Mouse (Mus musculus): ENCODE results near the gene Bcl2l13. TPM values are rescaled to one million over a fixed set of nuclear protein-coding genes. Genes with fewer than 3 reads are reported as not detected.

Bcl2l13 gene
- polyA plus RNA-seq, 1 experiment from 2014 or later = 14.0 TPM

- peak within 1 kb of the TSS; percentile 76 for H3K9ac ChIP-seq (replicated peaks; ENCODE audit: low read depth)
These were observed 13.6 kb upstream of the Bcl2l13 start, which contains the start of gene Atp6v1e1 for GRCm38 (mm10) chr6:120822307-120822928. Gene Atp6v1e1 (minus strand): TSS chr6:120822793.

GRCm38 (mm10) chr6:120822937-120823614, 12.9 kb upstream of the Bcl2l13 start:
- ATAC-seq (no peak), DNase-seq (ENCODE audit: low spot score) (peak; percentile 36)
- 60% methylated on average over 10 of the region's 10 CpGs for WGBS
- no peaks in the 10 kb centered on the region for H3K27me3 ChIP-seq (replicated peaks; ENCODE audit: insufficient read depth, low read length)
- H3K4me1 ChIP-seq (ENCODE audit: insufficient read depth, low read depth, low read length) = no peaks in the 10 kb centered on the region
- peak overlapping the region; percentile 25; the same call in 1 of the 2 replicates for H3K4me2 ChIP-seq (replicated peaks; ENCODE audit: low read depth, low read length)
- H3K36me3 ChIP-seq (ENCODE audit: insufficient read depth, low read length) = peaks cover 1% of the 10 kb centered on the region; the same call in 1 of the 2 replicates
- no peaks in the 10 kb centered on the region for H3K9me3 ChIP-seq (ENCODE audit: low read length)
- TF ChIP-seq EP300 (IDR thresholded peaks at IDR 0.05) (no peak), CTCF (IDR thresholded peaks at IDR 0.05) (0 out of 2 replicates have a peak, but pooled peaks have one; percentile 26)
- peak overlapping the region; percentile 94 for H3K4me3 ChIP-seq (ENCODE audit: low read depth, low read length)
- no peak overlapping the region for H3K9ac ChIP-seq (replicated peaks; ENCODE audit: low read depth)
- H3K27ac ChIP-seq (ENCODE audit: low read length) = peak overlapping the region; percentile 97; the same call in 1 of the 2 replicates

More at GRCm38 (mm10) chr6:120822307-120822928, 13.6 kb upstream of the Bcl2l13 start, which contains the start of gene Atp6v1e1:
- Histone ChIP-seq H3K4me2 (replicated peaks; ENCODE audit: low read depth, low read length) (peak within 1 kb of the TSS; percentile 65), H3K36me3 (ENCODE audit: insufficient read depth, low read length) (peaks cover 8% of the 10 kb centered on the region), H3K4me3 (ENCODE audit: low read depth, low read length) (peak within 1 kb of the TSS; percentile 94), H3K27me3 (replicated peaks; ENCODE audit: insufficient read depth, low read length) (no peaks in the 10 kb centered on the region), H3K4me1 (ENCODE audit: insufficient read depth, low read depth, low read length) (no peaks in the 10 kb centered on the region), H3K27ac (ENCODE audit: low read length) (peak within 1 kb of the TSS; percentile 97), H3K9me3 (ENCODE audit: low read length) (no peaks in the 10 kb centered on the region)
- peak; percentile 35; the same call in 1 of the 2 replicates for TF ChIP-seq EP300 (IDR thresholded peaks at IDR 0.05)
- TF ChIP-seq CTCF (IDR thresholded peaks at IDR 0.05) = no peak
- WGBS = under 1% methylated on average over 39 of the region's 41 CpGs
- DNase-seq (ENCODE audit: low spot score) (peak; percentile 98), ATAC-seq (peak; percentile 98)

DNA sequence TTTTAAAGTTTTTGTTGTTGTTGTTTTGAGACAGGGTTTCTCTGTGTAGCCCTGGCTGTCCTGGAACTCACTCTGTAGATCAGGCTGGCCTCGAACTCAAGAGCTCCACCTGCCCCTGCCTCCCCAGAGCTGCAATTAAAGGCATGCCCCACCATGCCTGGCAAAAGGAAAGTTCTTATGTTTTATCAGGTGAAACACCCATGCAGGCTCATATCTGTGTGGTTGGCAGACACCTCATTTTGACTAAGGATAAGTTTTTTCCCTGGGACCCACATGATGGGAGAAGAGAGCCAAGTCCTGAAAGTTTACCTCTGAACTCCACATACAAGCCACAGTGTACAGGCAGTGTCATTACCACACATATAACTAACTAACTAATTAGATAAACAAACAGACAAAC, 6.0 kb upstream of the Bcl2l13 start:
- 48% methylated on average over 1 of the region's 1 CpGs for WGBS
- ATAC-seq (no peak), DNase-seq (ENCODE audit: low spot score) (no peak)
- Histone ChIP-seq H3K27me3 (replicated peaks; ENCODE audit: insufficient read depth, low read length) (no peaks in the 10 kb centered on the region), H3K4me2 (replicated peaks; ENCODE audit: low read depth, low read length) (no peak overlapping the region), H3K4me1 (ENCODE audit: insufficient read depth, low read depth, low read length) (no peaks in the 10 kb centered on the region), H3K36me3 (ENCODE audit: insufficient read depth, low read length) (no peaks in the 10 kb centered on the region), H3K27ac (ENCODE audit: low read length) (no peak overlapping the region), H3K9ac (replicated peaks; ENCODE audit: low read depth) (no peak overlapping the region), H3K4me3 (ENCODE audit: low read depth, low read length) (no peak overlapping the region), H3K9me3 (ENCODE audit: low read length) (no peaks in the 10 kb centered on the region)
- TF ChIP-seq CTCF (IDR thresholded peaks at IDR 0.05) = no peak
- no peak for TF ChIP-seq EP300 (IDR thresholded peaks at IDR 0.05)

- no peak for TF ChIP-seq CTCF (IDR thresholded peaks at IDR 0.05)
- no peak for TF ChIP-seq EP300 (IDR thresholded peaks at IDR 0.05)
- ATAC-seq = no peak
These were observed 5.0 kb upstream of the Bcl2l13 start for GRCm38 (mm10) chr6:120830866-120831608.

DNA sequence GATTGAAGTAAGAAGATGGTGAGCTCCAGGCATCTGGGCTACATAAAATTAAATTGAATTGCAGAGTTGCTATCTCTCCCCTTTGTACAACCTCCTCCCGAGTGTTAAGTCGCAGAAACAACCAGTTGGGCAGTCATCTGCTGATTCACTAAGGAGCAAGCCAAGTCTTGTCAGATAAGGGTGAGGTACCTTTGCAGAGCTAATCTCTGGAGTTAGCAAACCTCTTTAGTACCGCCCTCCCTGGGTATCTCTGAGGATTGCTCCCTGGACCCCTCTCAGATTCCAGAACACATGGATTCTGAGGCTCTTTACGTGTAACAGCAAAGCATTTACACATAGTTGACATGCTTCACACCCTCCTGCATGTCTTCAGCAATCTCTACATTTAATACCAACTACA, 3.9 kb upstream of the Bcl2l13 start:
- H3K27me3 ChIP-seq (replicated peaks; ENCODE audit: insufficient read depth, low read length) = no peaks in the 10 kb centered on the region
- no peaks in the 10 kb centered on the region for H3K9me3 ChIP-seq (ENCODE audit: low read length)
- no peak overlapping the region for H3K4me3 ChIP-seq (ENCODE audit: low read depth, low read length)
- ATAC-seq (no peak), DNase-seq (ENCODE audit: low spot score) (no peak)
- no peak overlapping the region for H3K4me2 ChIP-seq (replicated peaks; ENCODE audit: low read depth, low read length)
- no peaks in the 10 kb centered on the region for H3K36me3 ChIP-seq (ENCODE audit: insufficient read depth, low read length)
- WGBS = 49% methylated on average over 4 of the region's 4 CpGs
- peaks cover 2% of the 10 kb centered on the region; the same call in 1 of the 2 replicates for H3K4me1 ChIP-seq (ENCODE audit: insufficient read depth, low read depth, low read length)
- H3K9ac ChIP-seq (replicated peaks; ENCODE audit: low read depth) = no peak overlapping the region
- TF ChIP-seq CTCF (IDR thresholded peaks at IDR 0.05) (no peak), EP300 (IDR thresholded peaks at IDR 0.05) (peak; percentile 40; the same call in 1 of the 2 replicates)
- no peak overlapping the region for H3K27ac ChIP-seq (ENCODE audit: low read length)

More at GRCm38 (mm10) chr6:120830866-120831608, 5.0 kb upstream of the Bcl2l13 start:
- no peak for DNase-seq (ENCODE audit: low spot score)
- Histone ChIP-seq H3K36me3 (ENCODE audit: insufficient read depth, low read length) (no peaks in the 10 kb centered on the region), H3K4me3 (ENCODE audit: low read depth, low read length) (no peak overlapping the region), H3K4me1 (ENCODE audit: insufficient read depth, low read depth, low read length) (peaks cover 2% of the 10 kb centered on the region; the same call in 1 of the 2 replicates), H3K27me3 (replicated peaks; ENCODE audit: insufficient read depth, low read length) (no peaks in the 10 kb centered on the region), H3K4me2 (replicated peaks; ENCODE audit: low read depth, low read length) (no peak overlapping the region), H3K9me3 (ENCODE audit: low read length) (no peaks in the 10 kb centered on the region), H3K9ac (replicated peaks; ENCODE audit: low read depth) (no peak overlapping the region), H3K27ac (ENCODE audit: low read length) (no peak overlapping the region)
- 54% methylated on average over 4 of the region's 4 CpGs for WGBS
